Mouse (Mus musculus): ENCODE data around the gene 1700034J05Rik. TPM values are rescaled to one million over a fixed set of nuclear protein-coding genes. Genes with fewer than 3 reads are reported as not detected.

Gene 1700034J05Rik
- 0.13 TPM in 1 of 2 replicates, not detected in the other for polyA plus RNA-seq (2016; fragmentation: Nextera tagmentation; extraction: Ambion mirVana)

- Histone ChIP-seq H3K9ac (no peak within 1 kb of the TSS), H3K36me3 (no peaks in the 10 kb centered on the region), H3K4me3 (no peak within 1 kb of the TSS), H3K9me3 (no peaks in the 10 kb centered on the region), H3K4me2 (replicated peaks) (no peak within 1 kb of the TSS), H3K4me1 (peaks cover 4% of the 10 kb centered on the region; the same call in 1 of the 2 replicates), H3K27ac (no peak within 1 kb of the TSS), H3K27me3 (replicated peaks) (no peaks in the 10 kb centered on the region)
- WGBS = 94% methylated on average over 1 of the region's 1 CpGs
- ATAC-seq (ENCODE audit: low FRiP score, low read depth) = no peak
Measured at GRCm38 (mm10) chr6:146954258-146954657, at the start of gene 1700034J05Rik. Gene 1700034J05Rik, minus strand, starts transcription at chr6:146954422.

GRCm38 (mm10) chr6:146999755-147000154, 45.5 kb upstream of the 1700034J05Rik start:
- H3K4me3 ChIP-seq = no peak overlapping the region
- H3K36me3 ChIP-seq = no peaks in the 10 kb centered on the region
- no peak overlapping the region for H3K4me2 ChIP-seq (replicated peaks)
- ATAC-seq (ENCODE audit: low FRiP score, low read depth) = no peak
- no peak overlapping the region for H3K9ac ChIP-seq
- WGBS = 19% methylated on average over 2 of the region's 2 CpGs
- H3K27me3 ChIP-seq (replicated peaks) = no peaks in the 10 kb centered on the region
- H3K4me1 ChIP-seq = no peaks in the 10 kb centered on the region
- no peaks in the 10 kb centered on the region for H3K9me3 ChIP-seq
- H3K27ac ChIP-seq = no peak overlapping the region

GRCm38 (mm10) chr6:146999302-146999701, 45.1 kb upstream of the 1700034J05Rik start:
- Histone ChIP-seq H3K36me3 (no peaks in the 10 kb centered on the region), H3K27ac (no peak overlapping the region), H3K27me3 (replicated peaks) (no peaks in the 10 kb centered on the region), H3K4me1 (no peaks in the 10 kb centered on the region), H3K9me3 (no peaks in the 10 kb centered on the region), H3K4me3 (no peak overlapping the region), H3K9ac (no peak overlapping the region), H3K4me2 (replicated peaks) (no peak overlapping the region)
- 89% methylated on average over 9 of the region's 9 CpGs for WGBS
- no peak for ATAC-seq (ENCODE audit: low FRiP score, low read depth)

GRCm38 (mm10) chr6:146998710-146999109, 44.5 kb upstream of the 1700034J05Rik start:
- Histone ChIP-seq H3K9ac (no peak overlapping the region), H3K4me1 (no peaks in the 10 kb centered on the region), H3K4me3 (no peak overlapping the region), H3K36me3 (no peaks in the 10 kb centered on the region), H3K4me2 (replicated peaks) (no peak overlapping the region), H3K27ac (no peak overlapping the region), H3K27me3 (replicated peaks) (no peaks in the 10 kb centered on the region), H3K9me3 (no peaks in the 10 kb centered on the region)
- 92% methylated on average over 4 of the region's 4 CpGs for WGBS
- no peak for ATAC-seq (ENCODE audit: low FRiP score, low read depth)

GRCm38 (mm10) chr6:146997006-146997405, 42.8 kb upstream of the 1700034J05Rik start:
- no peak overlapping the region for H3K27ac ChIP-seq
- no peaks in the 10 kb centered on the region for H3K27me3 ChIP-seq (replicated peaks)
- H3K4me1 ChIP-seq = no peaks in the 10 kb centered on the region
- ATAC-seq (ENCODE audit: low FRiP score, low read depth) = no peak
- WGBS = 91% methylated on average over 6 of the region's 6 CpGs
- H3K36me3 ChIP-seq = no peaks in the 10 kb centered on the region
- H3K9me3 ChIP-seq = no peaks in the 10 kb centered on the region
- H3K9ac ChIP-seq = no peak overlapping the region
- no peak overlapping the region for H3K4me3 ChIP-seq
- no peak overlapping the region for H3K4me2 ChIP-seq (replicated peaks)

- H3K9ac ChIP-seq = no peak overlapping the region
- no peak overlapping the region for H3K27ac ChIP-seq
- no peaks in the 10 kb centered on the region for H3K27me3 ChIP-seq (replicated peaks)
- H3K36me3 ChIP-seq = no peaks in the 10 kb centered on the region
- no peaks in the 10 kb centered on the region for H3K4me1 ChIP-seq
- 90% methylated on average over 6 of the region's 6 CpGs for WGBS
- H3K4me3 ChIP-seq = no peak overlapping the region
- ATAC-seq (ENCODE audit: low FRiP score, low read depth) = no peak
- no peaks in the 10 kb centered on the region for H3K9me3 ChIP-seq
- no peak overlapping the region for H3K4me2 ChIP-seq (replicated peaks)
Measured at GRCm38 (mm10) chr6:146995878-146996277, 41.7 kb upstream of the 1700034J05Rik start.

- Histone ChIP-seq H3K27ac (no peak overlapping the region), H3K4me2 (replicated peaks) (no peak overlapping the region), H3K27me3 (replicated peaks) (no peaks in the 10 kb centered on the region), H3K4me3 (no peak overlapping the region), H3K4me1 (no peaks in the 10 kb centered on the region), H3K9ac (no peak overlapping the region), H3K36me3 (no peaks in the 10 kb centered on the region), H3K9me3 (no peaks in the 10 kb centered on the region)
- ATAC-seq (ENCODE audit: low FRiP score, low read depth) = no peak
- WGBS = 81% methylated on average over 2 of the region's 2 CpGs
Measured at GRCm38 (mm10) chr6:146995391-146995790, 41.2 kb upstream of the 1700034J05Rik start.

GRCm38 (mm10) chr6:146994236-146994635, 40.0 kb upstream of the 1700034J05Rik start:
- H3K27me3 ChIP-seq (replicated peaks) = no peaks in the 10 kb centered on the region
- H3K27ac ChIP-seq = no peak overlapping the region
- no peak overlapping the region for H3K4me3 ChIP-seq
- no peak for ATAC-seq (ENCODE audit: low FRiP score, low read depth)
- WGBS = 40% methylated on average over 5 of the region's 5 CpGs
- H3K4me2 ChIP-seq (replicated peaks) = no peak overlapping the region
- H3K9me3 ChIP-seq = no peaks in the 10 kb centered on the region
- H3K4me1 ChIP-seq = no peaks in the 10 kb centered on the region
- no peaks in the 10 kb centered on the region for H3K36me3 ChIP-seq
- no peak overlapping the region for H3K9ac ChIP-seq

- Histone ChIP-seq H3K9me3 (no peaks in the 10 kb centered on the region), H3K36me3 (no peaks in the 10 kb centered on the region), H3K4me1 (0 out of 2 replicates have a peak, but pooled peaks cover 2% of the 10 kb centered on the region), H3K27me3 (replicated peaks) (no peaks in the 10 kb centered on the region), H3K4me3 (no peak overlapping the region), H3K4me2 (replicated peaks) (no peak overlapping the region), H3K9ac (no peak overlapping the region), H3K27ac (no peak overlapping the region)
- no peak for ATAC-seq (ENCODE audit: low FRiP score, low read depth)
- WGBS = 76% methylated on average over 3 of the region's 3 CpGs
Measured at GRCm38 (mm10) chr6:146984569-146984968, 30.3 kb upstream of the 1700034J05Rik start.

- H3K9ac ChIP-seq = no peak overlapping the region
- no peaks in the 10 kb centered on the region for H3K36me3 ChIP-seq
- ATAC-seq (ENCODE audit: low FRiP score, low read depth) = no peak
- 8% methylated on average over 1 of the region's 1 CpGs for WGBS
- no peak overlapping the region for H3K27ac ChIP-seq
- H3K9me3 ChIP-seq = no peaks in the 10 kb centered on the region
- H3K4me2 ChIP-seq (replicated peaks) = no peak overlapping the region
- 0 out of 2 replicates have a peak, but pooled peaks cover 2% of the 10 kb centered on the region for H3K4me1 ChIP-seq
- no peak overlapping the region for H3K4me3 ChIP-seq
- H3K27me3 ChIP-seq (replicated peaks) = no peaks in the 10 kb centered on the region
Measured at GRCm38 (mm10) chr6:146981249-146981835, 27.1 kb upstream of the 1700034J05Rik start.

- Histone ChIP-seq H3K4me2 (replicated peaks) (no peak overlapping the region), H3K4me3 (no peak overlapping the region), H3K9ac (no peak overlapping the region), H3K27me3 (replicated peaks) (no peaks in the 10 kb centered on the region), H3K27ac (no peak overlapping the region), H3K9me3 (no peaks in the 10 kb centered on the region), H3K4me1 (0 out of 2 replicates have a peak, but pooled peaks cover 2% of the 10 kb centered on the region), H3K36me3 (no peaks in the 10 kb centered on the region)
- 32% methylated on average over 3 of the region's 3 CpGs for WGBS
- ATAC-seq (ENCODE audit: low FRiP score, low read depth) = no peak
Measured at GRCm38 (mm10) chr6:146979953-146980352, 25.7 kb upstream of the 1700034J05Rik start.

- Histone ChIP-seq H3K4me2 (replicated peaks) (no peak overlapping the region), H3K4me3 (no peak overlapping the region), H3K27me3 (replicated peaks) (no peaks in the 10 kb centered on the region), H3K36me3 (no peaks in the 10 kb centered on the region), H3K27ac (no peak overlapping the region), H3K9me3 (no peaks in the 10 kb centered on the region), H3K4me1 (0 out of 2 replicates have a peak, but pooled peaks cover 2% of the 10 kb centered on the region), H3K9ac (no peak overlapping the region)
- 79% methylated on average over 1 of the region's 1 CpGs for WGBS
- no peak for ATAC-seq (ENCODE audit: low FRiP score, low read depth)
Measured at GRCm38 (mm10) chr6:146979115-146979744, 25.0 kb upstream of the 1700034J05Rik start.

GRCm38 (mm10) chr6:146978691-146979114, 24.5 kb upstream of the 1700034J05Rik start:
- whole genome bisulfite sequencing = 55% methylated on average over 5 of the region's 5 CpGs
- no peaks in the 10 kb centered on the region for H3K27me3 ChIP-seq (replicated peaks)
- H3K4me1 ChIP-seq = 0 out of 2 replicates have a peak, but pooled peaks cover 2% of the 10 kb centered on the region
- H3K4me3 ChIP-seq = no peak overlapping the region
- no peak overlapping the region for H3K9ac ChIP-seq
- no peak overlapping the region for H3K27ac ChIP-seq
- no peak overlapping the region for H3K4me2 ChIP-seq (replicated peaks)
- no peaks in the 10 kb centered on the region for H3K36me3 ChIP-seq
- ATAC-seq (ENCODE audit: low FRiP score, low read depth) = no peak
- H3K9me3 ChIP-seq = no peaks in the 10 kb centered on the region

All from neural tube, embryonic 12.5 days (tissue).